Mouse (Mus musculus) forebrain, embryonic 15.5 days (tissue): ENCODE results near the gene Noxa1. TPM values are rescaled to one million over a fixed set of nuclear protein-coding genes. Genes with fewer than 3 reads are reported as not detected.

Source experiments
- ATAC-seq: fragments of 200-750 bp; cut with Nextera tagmentation; replicated peaks from 2 replicates; pipeline ENCODE4 v1.8.0; 2017; ENCODE audit warnings: mild to moderate bottlenecking, moderate TSS enrichment, moderate library complexity
- H3K27ac ChIP-seq: fragments of 300-500 bp; sonication (generic); replicated peaks from 2 replicates; pipeline ENCODE4 v1.5.1; 2015; ENCODE audit warnings: mild to moderate bottlenecking, inconsistent platforms
- H3K27me3 ChIP-seq: fragments of 300-500 bp; sonication (generic); 2 replicates; pipeline ENCODE4 v1.6.1; 2015; ENCODE audit warnings: inconsistent platforms
- H3K36me3 ChIP-seq: fragments of 300-500 bp; sonication (generic); 2 replicates; pipeline ENCODE4 v1.6.1; 2015; ENCODE audit warnings: mild to moderate bottlenecking, inconsistent platforms
- H3K4me1 ChIP-seq: fragments of 300-500 bp; sonication (generic); 2 replicates; pipeline ENCODE4 v1.6.1; 2015; ENCODE audit warnings: inconsistent platforms
- H3K4me2 ChIP-seq: fragments of 300-500 bp; sonication (generic); replicated peaks from 2 replicates; pipeline ENCODE4 v1.6.1; 2015; ENCODE audit warnings: mild to moderate bottlenecking, inconsistent platforms
- H3K4me3 ChIP-seq: fragments of 300-500 bp; sonication (generic); 2 replicates; pipeline ENCODE4 v1.5.1; 2015; ENCODE audit warnings: mild to moderate bottlenecking, inconsistent platforms
- H3K9ac ChIP-seq: fragments of 300-500 bp; sonication (generic); replicated peaks from 2 replicates; pipeline ENCODE4 v1.6.1; 2015; ENCODE audit warnings: mild to moderate bottlenecking, inconsistent platforms
- H3K9me3 ChIP-seq: fragments of 300-500 bp; sonication (generic); 2 replicates; pipeline ENCODE4 v1.6.1; 2016; ENCODE audit warnings: inconsistent platforms
- WGBS: fragments of 180-500 bp; shearing (Covaris S2); methylation state at CpG from one replicate; pipeline ENCODE4 v1.1.7; 2015; ENCODE audit warnings: mixed read lengths; 5-methylcytosine and 5-hydroxymethylcytosine counted together
- polyA plus RNA-seq: library from polyadenylated mRNA; unstranded; fragments of >200 nt; fragmentation: Nextera tagmentation; extraction: Ambion mirVana; gene quantifications from 2 replicates; pipeline ENCODE4 v1.2.1, GENCODE M21; 2015

Noxa1 gene
- polyA plus RNA-seq, 1 experiment from 2014 or later = not detected

DNA sequence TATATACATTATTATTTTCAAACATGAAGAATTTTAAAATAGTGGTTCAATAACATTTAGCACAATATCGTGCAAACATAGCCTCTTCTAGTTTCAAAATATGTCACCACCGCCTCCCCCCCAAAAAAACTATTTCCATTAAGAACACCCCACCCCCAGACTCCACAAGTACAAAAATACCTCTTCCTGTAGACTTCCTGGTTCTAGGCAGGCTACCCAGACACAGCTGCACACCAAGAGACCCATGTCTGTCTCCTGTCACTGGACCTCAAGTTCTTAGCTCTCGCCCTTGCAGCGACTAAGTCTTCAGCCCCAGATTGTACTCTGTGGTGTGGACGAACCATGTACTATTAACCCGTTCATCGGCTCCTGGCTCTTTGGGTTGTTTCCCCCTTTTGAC is 26.0 kb upstream of the Noxa1 start:
- Histone ChIP-seq H3K9me3 (no peaks in the 10 kb centered on the region), H3K4me2 (no peak overlapping the region), H3K9ac (no peak overlapping the region), H3K4me1 (peaks cover 11% of the 10 kb centered on the region), H3K27me3 (no peaks in the 10 kb centered on the region), H3K36me3 (no peaks in the 10 kb centered on the region), H3K4me3 (no peak overlapping the region), H3K27ac (no peak overlapping the region)
- 89% methylated on average over 7 of the region's 7 CpGs for WGBS
- ATAC-seq = no peak

- Histone ChIP-seq H3K36me3 (no peaks in the 10 kb centered on the region), H3K4me2 (no peak overlapping the region), H3K27me3 (no peaks in the 10 kb centered on the region), H3K9me3 (no peaks in the 10 kb centered on the region), H3K4me3 (no peak overlapping the region), H3K9ac (no peak overlapping the region), H3K27ac (no peak overlapping the region), H3K4me1 (no peaks in the 10 kb centered on the region)
- ATAC-seq = no peak
- 71% methylated on average over 2 of the region's 2 CpGs for WGBS
These were observed 20.5 kb upstream of the Noxa1 start for GRCm38 (mm10) chr2:25115442-25115841.

GRCm38 (mm10) chr2:25114308-25114707 is 19.4 kb upstream of the Noxa1 start:
- H3K4me1 ChIP-seq = no peaks in the 10 kb centered on the region
- H3K9ac ChIP-seq = no peak overlapping the region
- no peak overlapping the region for H3K4me3 ChIP-seq
- WGBS = 86% methylated on average over 2 of the region's 2 CpGs
- H3K9me3 ChIP-seq = no peaks in the 10 kb centered on the region
- H3K27ac ChIP-seq = no peak overlapping the region
- no peak for ATAC-seq
- H3K27me3 ChIP-seq = no peaks in the 10 kb centered on the region
- H3K4me2 ChIP-seq = no peak overlapping the region
- no peaks in the 10 kb centered on the region for H3K36me3 ChIP-seq

DNA sequence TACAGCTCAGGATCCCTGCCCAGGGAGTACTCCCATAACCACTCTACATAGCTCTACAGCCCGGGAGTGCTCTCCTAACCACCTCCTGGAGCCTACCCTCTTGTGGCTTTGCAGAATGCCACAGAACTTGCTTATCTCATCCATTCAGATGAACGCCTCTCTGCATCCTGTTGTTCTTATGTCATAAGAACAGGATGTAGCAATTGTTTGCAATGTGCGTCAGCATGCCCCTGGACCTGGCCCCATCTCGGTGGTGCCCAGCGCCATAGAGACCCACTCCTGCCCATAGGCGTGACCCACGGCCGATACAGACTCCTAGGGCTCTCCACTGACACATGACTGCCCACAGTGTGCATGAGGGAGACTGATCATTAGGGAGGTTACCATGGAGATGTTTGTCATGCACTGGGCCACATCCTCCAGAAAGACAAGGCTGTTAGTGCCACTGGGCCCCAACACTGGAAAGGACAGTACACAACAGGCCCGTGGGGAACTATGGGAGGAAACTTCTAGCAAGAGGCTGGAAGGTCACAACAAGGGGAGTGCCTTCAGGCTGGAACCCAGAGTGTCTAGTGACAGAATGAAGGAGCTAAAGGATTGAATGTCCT is 16.3 kb upstream of the Noxa1 start:
- 64% methylated on average over 9 of the region's 9 CpGs for WGBS
- no peaks in the 10 kb centered on the region for H3K36me3 ChIP-seq
- ATAC-seq = no peak
- no peak overlapping the region for H3K4me3 ChIP-seq
- no peaks in the 10 kb centered on the region for H3K9me3 ChIP-seq
- H3K27ac ChIP-seq = no peak overlapping the region
- H3K4me1 ChIP-seq = peaks cover 3% of the 10 kb centered on the region; the same call in 1 of the 2 replicates
- H3K27me3 ChIP-seq = no peaks in the 10 kb centered on the region
- no peak overlapping the region for H3K4me2 ChIP-seq
- H3K9ac ChIP-seq = no peak overlapping the region

DNA sequence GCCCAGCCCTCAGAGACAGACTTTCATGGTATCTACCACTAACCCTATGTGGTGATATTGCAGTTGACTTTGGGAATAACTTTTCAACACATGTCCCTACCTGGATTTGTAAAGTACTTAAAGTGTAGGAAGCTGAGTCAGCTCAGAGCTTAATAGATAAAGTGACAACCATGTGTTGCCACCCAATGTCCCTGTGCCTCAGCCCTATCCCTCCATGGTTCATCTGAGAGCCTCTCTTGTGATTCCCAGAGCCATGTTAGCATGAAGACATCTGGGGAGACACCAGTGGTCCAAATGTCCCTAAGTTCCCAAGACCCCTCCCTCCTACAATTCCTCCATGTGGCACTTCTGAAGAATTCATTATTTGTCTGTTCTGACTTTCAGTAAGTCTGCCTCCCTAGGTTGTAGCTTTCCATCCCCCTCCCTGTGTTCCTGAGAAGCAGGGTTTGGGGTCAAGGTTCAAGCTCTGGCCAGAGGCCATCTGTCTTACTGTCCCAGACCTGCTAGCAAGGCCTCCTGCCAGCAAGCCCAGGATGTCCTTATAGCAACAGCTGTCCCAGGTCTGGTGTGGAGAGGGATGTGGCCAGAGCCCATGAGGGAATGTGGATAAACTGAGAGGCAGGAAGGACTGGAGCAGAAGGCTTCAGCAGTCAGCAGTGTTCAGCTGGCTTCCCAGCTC is 15.7 kb upstream of the Noxa1 start:
- no peaks in the 10 kb centered on the region for H3K36me3 ChIP-seq
- no peak overlapping the region for H3K4me2 ChIP-seq
- peaks cover 6% of the 10 kb centered on the region; the same call in 1 of the 2 replicates for H3K4me1 ChIP-seq
- no peaks in the 10 kb centered on the region for H3K9me3 ChIP-seq
- no peak overlapping the region for H3K9ac ChIP-seq
- no peak for ATAC-seq
- no peak overlapping the region; the same call in 1 of the 2 replicates for H3K27ac ChIP-seq
- H3K4me3 ChIP-seq = no peak overlapping the region
- H3K27me3 ChIP-seq = no peaks in the 10 kb centered on the region

- no peak for ATAC-seq
- no peak overlapping the region for H3K27ac ChIP-seq
- H3K27me3 ChIP-seq = no peaks in the 10 kb centered on the region
- peaks cover 6% of the 10 kb centered on the region; the same call in 1 of the 2 replicates for H3K4me1 ChIP-seq
- H3K4me3 ChIP-seq = no peak overlapping the region
- H3K9ac ChIP-seq = no peak overlapping the region
- H3K36me3 ChIP-seq = no peaks in the 10 kb centered on the region
- no peaks in the 10 kb centered on the region for H3K9me3 ChIP-seq
- H3K4me2 ChIP-seq = no peak overlapping the region
These were observed 14.5 kb upstream of the Noxa1 start for GRCm38 (mm10) chr2:25109487-25109886.

- Histone ChIP-seq H3K9me3 (no peaks in the 10 kb centered on the region), H3K4me3 (no peak overlapping the region), H3K4me1 (peaks cover 6% of the 10 kb centered on the region; the same call in 1 of the 2 replicates), H3K27me3 (no peaks in the 10 kb centered on the region), H3K9ac (no peak overlapping the region), H3K36me3 (no peaks in the 10 kb centered on the region), H3K4me2 (no peak overlapping the region), H3K27ac (no peak overlapping the region)
- 77% methylated on average over 3 of the region's 3 CpGs for WGBS
- ATAC-seq = no peak
These were observed 11.1 kb upstream of the Noxa1 start for GRCm38 (mm10) chr2:25106045-25106444.

GRCm38 (mm10) chr2:25104122-25104521 is 9.2 kb upstream of the Noxa1 start:
- H3K4me3 ChIP-seq = no peak overlapping the region

GRCm38 (mm10) chr2:25099703-25100102 is 4.8 kb upstream of the Noxa1 start:
- Histone ChIP-seq H3K27ac (no peak overlapping the region), H3K27me3 (no peaks in the 10 kb centered on the region), H3K9ac (no peak overlapping the region), H3K4me2 (no peak overlapping the region), H3K9me3 (no peaks in the 10 kb centered on the region), H3K4me1 (peaks cover 10% of the 10 kb centered on the region), H3K4me3 (no peak overlapping the region), H3K36me3 (no peaks in the 10 kb centered on the region)
- ATAC-seq = peak; percentile 66; the same call in 1 of the 2 replicates
- WGBS = 41% methylated on average over 3 of the region's 3 CpGs

More at GRCm38 (mm10) chr2:25104122-25104521, 9.2 kb upstream of the Noxa1 start:
- H3K9ac ChIP-seq = no peak overlapping the region
- no peaks in the 10 kb centered on the region for H3K27me3 ChIP-seq
- 90% methylated on average over 2 of the region's 2 CpGs for WGBS
- H3K27ac ChIP-seq = no peak overlapping the region
- no peaks in the 10 kb centered on the region for H3K36me3 ChIP-seq
- H3K9me3 ChIP-seq = no peaks in the 10 kb centered on the region
- H3K4me2 ChIP-seq = no peak overlapping the region
- ATAC-seq = no peak
- peaks cover 16% of the 10 kb centered on the region for H3K4me1 ChIP-seq

DNA sequence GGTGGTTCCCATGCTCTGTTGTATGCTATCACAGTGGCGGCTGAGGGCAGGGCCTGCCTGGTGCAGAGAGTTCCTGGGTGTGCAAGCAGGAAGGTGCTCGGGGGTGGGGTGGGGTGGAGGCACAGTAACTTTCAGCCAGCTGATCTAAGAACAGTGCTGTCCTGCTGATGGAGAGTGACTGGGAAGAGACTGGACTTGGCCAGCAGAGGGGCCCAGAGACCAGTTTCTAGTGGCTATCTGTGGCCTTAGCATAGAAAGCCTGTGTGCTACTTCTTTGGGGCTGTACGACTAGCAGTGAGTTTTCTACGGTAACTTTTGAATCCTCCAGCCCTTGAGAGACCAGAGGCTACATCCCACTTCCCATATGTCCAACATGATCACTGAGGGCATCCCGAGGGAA is 4.0 kb upstream of the Noxa1 start:
- Histone ChIP-seq H3K4me1 (peaks cover 10% of the 10 kb centered on the region), H3K36me3 (no peaks in the 10 kb centered on the region), H3K4me3 (no peak overlapping the region), H3K27ac (no peak overlapping the region), H3K27me3 (no peaks in the 10 kb centered on the region), H3K9me3 (no peaks in the 10 kb centered on the region), H3K4me2 (no peak overlapping the region), H3K9ac (no peak overlapping the region)
- WGBS = 38% methylated on average over 5 of the region's 5 CpGs
- peak; percentile 46 for ATAC-seq

DNA sequence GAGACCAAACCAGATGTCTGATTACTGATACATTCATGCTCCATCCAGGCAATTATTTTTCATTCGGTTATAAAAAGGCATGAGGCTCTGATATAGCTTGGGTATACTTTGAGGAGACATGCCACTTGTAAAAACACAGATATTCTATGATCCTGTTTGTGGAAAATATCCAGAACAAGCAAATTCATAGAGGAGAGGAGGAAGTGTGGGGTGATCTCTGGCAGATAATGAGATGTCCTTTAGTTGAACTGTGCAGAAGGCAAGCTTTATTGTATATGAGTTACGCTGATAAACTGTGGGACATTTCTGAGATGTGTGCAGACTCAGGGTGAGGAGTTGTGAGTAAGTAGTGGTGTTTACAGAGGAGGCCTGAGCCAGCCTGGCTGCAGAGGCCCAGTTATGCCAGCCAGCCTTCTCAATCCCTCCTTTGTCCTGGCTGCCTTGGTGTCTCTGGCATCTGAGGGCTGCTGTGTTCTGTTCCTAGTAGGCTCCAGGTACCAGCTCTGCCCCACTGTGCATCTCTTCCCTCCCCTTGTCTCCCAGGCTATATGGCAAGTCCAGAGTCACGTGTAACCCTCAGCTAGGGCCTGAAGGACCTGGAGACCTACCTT is 3.2 kb upstream of the Noxa1 start:
- WGBS = 78% methylated on average over 3 of the region's 3 CpGs
- H3K4me1 ChIP-seq = peaks cover 10% of the 10 kb centered on the region
- no peak overlapping the region for H3K27ac ChIP-seq
- no peak overlapping the region for H3K4me2 ChIP-seq
- no peak overlapping the region for H3K9ac ChIP-seq
- H3K27me3 ChIP-seq = no peaks in the 10 kb centered on the region
- no peak for ATAC-seq
- H3K4me3 ChIP-seq = no peak overlapping the region
- no peaks in the 10 kb centered on the region for H3K9me3 ChIP-seq
- no peaks in the 10 kb centered on the region for H3K36me3 ChIP-seq

DNA sequence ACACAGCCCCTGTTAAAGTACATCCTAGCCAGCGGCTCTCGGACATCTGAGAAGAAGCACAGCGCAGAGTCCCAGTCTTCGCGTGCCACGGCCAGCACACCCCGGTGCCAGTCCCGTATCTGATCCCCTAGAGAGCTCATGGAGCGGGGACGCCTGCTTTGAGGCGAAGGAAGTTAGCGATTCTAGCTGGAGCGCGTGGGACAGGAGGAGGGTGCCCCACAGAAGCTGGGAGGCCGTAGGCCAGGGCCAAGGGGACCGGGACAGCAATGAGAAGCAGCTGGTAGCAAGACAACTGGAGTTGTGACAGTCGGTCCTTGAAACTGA is 202 bp downstream of the Noxa1 start:
- Histone ChIP-seq H3K4me2 (no peak overlapping the region), H3K27me3 (no peaks in the 10 kb centered on the region), H3K27ac (no peak overlapping the region), H3K9me3 (no peaks in the 10 kb centered on the region), H3K9ac (no peak overlapping the region), H3K36me3 (no peaks in the 10 kb centered on the region), H3K4me1 (peaks cover 4% of the 10 kb centered on the region; the same call in 1 of the 2 replicates), H3K4me3 (no peak overlapping the region)
- WGBS = 48% methylated on average over 17 of the region's 17 CpGs
- no peak for ATAC-seq
